Mouse (Mus musculus) CH12.LX (cell line): ENCODE measurements at regions not wholly inside any gene's neighbourhood (a gene's known extent, or its start where the extent isn't known, plus 50 kb on each side); places are given as distances from the start of the nearest gene placed in this dataset.

Source experiments
- CTCF ChIP-seq, 2 experiments: IDR thresholded peaks in 1 of 2; conservative IDR thresholded peaks in 1 of 2; 2 replicates each; pipeline ENCODE4 v1.5.1; 2011 to 2012; ENCODE audit warnings: low read depth in 2 of 2, low read length in 2 of 2, improper control_type of control experiment in 1 of 2, inconsistent platforms in 1 of 2, mild to moderate bottlenecking in 1 of 2, moderate library complexity in 1 of 2
- EP300 ChIP-seq: IDR thresholded peaks from 2 replicates; pipeline ENCODE4 v1.6.1; 2011; ENCODE audit warnings: low read length, improper control_type of control experiment
- MAZ ChIP-seq: IDR thresholded peaks from 2 replicates; pipeline ENCODE4 v1.6.1; 2012; ENCODE audit warnings: low read depth, mild to moderate bottlenecking, inconsistent platforms, low read length, improper control_type of control experiment, moderate library complexity
- MEF2A ChIP-seq: IDR thresholded peaks from 2 replicates; pipeline ENCODE4 v1.6.1; 2014; ENCODE audit warnings: low read depth, mild to moderate bottlenecking, inconsistent platforms, low read length, improper control_type of control experiment, borderline replicate concordance
- PAX5 ChIP-seq: IDR thresholded peaks from 2 replicates; pipeline ENCODE4 v1.6.1; 2012; ENCODE audit warnings: low read length, inconsistent platforms, mixed read lengths
- POLR2A ChIP-seq: IDR thresholded peaks from 2 replicates; pipeline ENCODE4 v1.6.1; 2011; ENCODE audit warnings: low read depth, mild to moderate bottlenecking, improper control_type of control experiment, low read length
- SIN3A ChIP-seq: IDR thresholded peaks from 2 replicates; pipeline ENCODE4 v1.6.1; 2012; ENCODE audit warnings: low read length, improper control_type of control experiment, inconsistent platforms

- TF ChIP-seq CTCF (conservative IDR thresholded peaks at IDR 0.05 in 1 of 2, IDR thresholded peaks at IDR 0.05 in 1 of 2; ENCODE audit: low read depth in 2 of 2, low read length in 2 of 2), result no peak
- no peak for TF ChIP-seq EP300
- no peak for TF ChIP-seq MAZ
- TF ChIP-seq POLR2A, result no peak
- no peak for TF ChIP-seq MEF2A
- no peak for TF ChIP-seq SIN3A
- TF ChIP-seq PAX5, result no peak
Measured at GRCm38 (mm10) chr17:51356447-51356846, 177.3 kb upstream of the Tbc1d5 start.
